Mouse (Mus musculus) adrenal gland, adult 10 weeks (tissue): ENCODE data around the gene Zmynd15. TPM values are rescaled to one million over a fixed set of nuclear protein-coding genes. Genes with fewer than 3 reads are reported as not detected.

Source experiments
- polyA plus RNA-seq: library from polyadenylated mRNA; stranded (reverse); fragments of 350-450 nt; fragmentation: Illumina TruSeq; extraction: RNeasy Lipid Tissue Mini Kit (QIAGEN cat#74804); gene quantifications from one replicate; pipeline ENCODE4 v1.2.3, GENCODE M21; 2014; ENCODE audit warnings: low read depth, low replicate concordance

Zmynd15 gene
- 0.35 TPM for polyA plus RNA-seq

GRCm38 (mm10) chr11:70458688-70459600, at the start of gene Zmynd15:
Gene Zmynd15, plus strand, starts transcription at chr11:70459433.

GRCm38 (mm10) chr11:70409594-70410296, 49.5 kb upstream of the Zmynd15 start, which contains the start of gene Pelp1:
Gene Pelp1, minus strand, starts transcription at chr11:70410031.

GRCm38 (mm10) chr11:70432048-70432894, 27.0 kb upstream of the Zmynd15 start, which contains the start of gene Arrb2:
Gene Arrb2, plus strand, starts transcription at chr11:70432635.

GRCm38 (mm10) chr11:70451797-70452498, 7.3 kb upstream of the Zmynd15 start, which contains the start of gene Med11:
Gene Med11, plus strand, starts transcription at chr11:70451919.

GRCm38 (mm10) chr11:70459601-70460101, 418 bp downstream of the Zmynd15 start, which contains the start of gene Cxcl16:
Gene Cxcl16, minus strand, starts transcription at chr11:70459984.

GRCm38 (mm10) chr11:70504970-70505369, 45.7 kb downstream of the Zmynd15 start, which contains the start of gene Tm4sf5:
Gene Tm4sf5, plus strand, starts transcription at chr11:70505244.

GRCm38 (mm10) chr11:70514288-70514687, 55.1 kb downstream of the Zmynd15 start, which contains the start of gene Vmo1:
Gene Vmo1, minus strand, starts transcription at chr11:70514616.

Other genes with a start within 250 kb of the Zmynd15 start
- not detected for gene Slc16a11, start 246.7 kb upstream of the Zmynd15 start, polyA plus RNA-seq
- 2.2 TPM for gene Slc16a13, start 238.4 kb upstream of the Zmynd15 start, polyA plus RNA-seq
- 13.0 TPM for gene Bcl6b, start 229.6 kb upstream of the Zmynd15 start, polyA plus RNA-seq
- gene 0610010K14Rik, start 221.5 kb upstream of the Zmynd15 start, polyA plus RNA-seq = 2.4 TPM
- 1.9 TPM for gene Gm21988, start 219.6 kb upstream of the Zmynd15 start, polyA plus RNA-seq
- gene Rnasek, start 219.6 kb upstream of the Zmynd15 start, polyA plus RNA-seq = 48.7 TPM
- gene Alox12, start 204.1 kb upstream of the Zmynd15 start, polyA plus RNA-seq = 0.87 TPM
- gene Alox12e, start 136.8 kb upstream of the Zmynd15 start, polyA plus RNA-seq = not detected
- not detected for gene Alox15, start 107.4 kb upstream of the Zmynd15 start, polyA plus RNA-seq
- 8.9 TPM for gene Pelp1, start 49.4 kb upstream of the Zmynd15 start, polyA plus RNA-seq
- 2.3 TPM for gene Arrb2, start 26.8 kb upstream of the Zmynd15 start, polyA plus RNA-seq
- gene Med11, start 7.5 kb upstream of the Zmynd15 start, polyA plus RNA-seq = 5.6 TPM
- gene Cxcl16, start 551 bp downstream of the Zmynd15 start, polyA plus RNA-seq = 10.3 TPM
- not detected for gene Tm4sf5, start 45.8 kb downstream of the Zmynd15 start, polyA plus RNA-seq
- not detected for gene Vmo1, start 55.2 kb downstream of the Zmynd15 start, polyA plus RNA-seq
- not detected for gene Gltpd2, start 59.8 kb downstream of the Zmynd15 start, polyA plus RNA-seq
- gene Psmb6, start 65.9 kb downstream of the Zmynd15 start, polyA plus RNA-seq = 23.1 TPM
- gene Gm40193, start 73.5 kb downstream of the Zmynd15 start, polyA plus RNA-seq = not detected
- 1.0 TPM for gene Pld2, start 80.6 kb downstream of the Zmynd15 start, polyA plus RNA-seq
- 2.2 TPM for gene Mink1, start 103.4 kb downstream of the Zmynd15 start, polyA plus RNA-seq
- not detected for gene 4930544D05Rik, start 156.4 kb downstream of the Zmynd15 start, polyA plus RNA-seq
- gene Chrne, start 159.8 kb downstream of the Zmynd15 start, polyA plus RNA-seq = not detected
- gene Gp1ba, start 179.7 kb downstream of the Zmynd15 start, polyA plus RNA-seq = not detected
- 33.4 TPM for gene Rnf167, start 187.8 kb downstream of the Zmynd15 start, polyA plus RNA-seq
- 30.6 TPM for gene Slc25a11, start 188.0 kb downstream of the Zmynd15 start, polyA plus RNA-seq
- gene Pfn1, start 195.2 kb downstream of the Zmynd15 start, polyA plus RNA-seq = 121 TPM
- 2.7 TPM for gene Eno3, start 197.8 kb downstream of the Zmynd15 start, polyA plus RNA-seq
- gene Spag7, start 210.0 kb downstream of the Zmynd15 start, polyA plus RNA-seq = 39.1 TPM
- gene Camta2, start 228.7 kb downstream of the Zmynd15 start, polyA plus RNA-seq = 0.87 TPM
- gene Inca1, start 240.7 kb downstream of the Zmynd15 start, polyA plus RNA-seq = 3.7 TPM
- gene Kif1c, start 241.1 kb downstream of the Zmynd15 start, polyA plus RNA-seq = 32.8 TPM